Mouse (Mus musculus) forebrain, embryonic 16.5 days (tissue): ENCODE measurements around the gene Trpm8. TPM values are rescaled to one million over a fixed set of nuclear protein-coding genes. Genes with fewer than 3 reads are reported as not detected.

Source experiments
- ATAC-seq: fragments of 200-750 bp; cut with Nextera tagmentation; 2 replicates; pipeline ENCODE4 v1.8.0; 2017; ENCODE audit warnings: mild to moderate bottlenecking, moderate library complexity
- H3K27ac ChIP-seq: fragments of 300-500 bp; sonication (generic); 2 replicates; pipeline ENCODE4 v1.5.1; 2014; ENCODE audit warnings: low read length, control low read depth
- H3K27me3 ChIP-seq: fragments of 300-500 bp; sonication (generic); replicated peaks from 2 replicates; pipeline ENCODE4 v1.6.1; 2014; ENCODE audit warnings: low read length; ENCODE audit not compliant: control insufficient read depth, insufficient read depth
- H3K36me3 ChIP-seq: fragments of 300-500 bp; sonication (generic); 2 replicates; pipeline ENCODE4 v1.6.1; 2014; ENCODE audit not compliant: control insufficient read depth, insufficient read depth
- H3K4me1 ChIP-seq: fragments of 300-500 bp; sonication (generic); replicated peaks from 2 replicates; pipeline ENCODE4 v1.6.1; 2014; ENCODE audit warnings: low read length; ENCODE audit not compliant: control insufficient read depth, insufficient read depth
- H3K4me2 ChIP-seq: fragments of 300-500 bp; sonication (generic); 2 replicates; pipeline ENCODE4 v1.6.1; 2014; ENCODE audit warnings: mild to moderate bottlenecking, low read length, control low read depth
- H3K4me3 ChIP-seq: fragments of 300-500 bp; sonication (generic); replicated peaks from 2 replicates; pipeline ENCODE4 v1.5.1; 2014; ENCODE audit warnings: mild to moderate bottlenecking, low read length, control low read depth
- H3K9ac ChIP-seq: fragments of 300-500 bp; sonication (generic); replicated peaks from 2 replicates; pipeline ENCODE4 v1.6.1; 2014; ENCODE audit warnings: low read depth, low read length, control low read depth
- H3K9me3 ChIP-seq: fragments of 300-500 bp; sonication (generic); 2 replicates; pipeline ENCODE4 v1.6.1; 2016; ENCODE audit warnings: low read length; ENCODE audit not compliant: control insufficient read depth
- WGBS: fragments of 180-500 bp; shearing (Covaris S2); extraction: QIAGEN DNeasy Blood & Tissue Kit; methylation state at CpG from one replicate; pipeline ENCODE4 v1.1.7; 2014; 5-methylcytosine and 5-hydroxymethylcytosine counted together
- polyA plus RNA-seq: library from polyadenylated mRNA; unstranded; fragments of >200 nt; fragmentation: Nextera tagmentation; extraction: Ambion mirVana; gene quantifications from 2 replicates; pipeline ENCODE4 v1.2.1, GENCODE M21; 2015

Trpm8 gene
- polyA plus RNA-seq, 1 experiment from 2014 or later, result 0.09 TPM

DNA sequence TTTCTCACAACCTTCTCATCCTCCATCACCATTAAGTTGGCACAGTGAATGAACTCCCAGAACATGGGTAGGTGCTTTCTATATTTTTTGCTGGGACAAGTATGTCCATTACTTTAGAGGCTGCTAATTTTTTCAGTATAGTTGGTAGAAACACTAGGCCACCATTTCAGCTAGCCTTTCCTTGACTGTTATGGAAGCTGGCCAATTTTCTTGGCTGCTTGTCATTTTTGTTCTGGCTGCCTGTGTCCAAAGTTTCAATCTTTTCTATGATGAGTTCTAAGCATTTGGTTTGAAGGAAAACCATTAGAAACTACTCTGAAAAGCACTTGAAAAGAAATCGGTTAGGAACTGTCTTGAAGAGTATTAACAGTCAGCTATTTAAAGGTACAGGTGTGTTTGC, 101.0 kb downstream of the Trpm8 start:
- no peak overlapping the region for H3K9ac ChIP-seq
- H3K27me3 ChIP-seq, result no peaks in the 10 kb centered on the region
- ATAC-seq, result no peak
- no peak overlapping the region for H3K4me2 ChIP-seq
- H3K4me1 ChIP-seq, result no peaks in the 10 kb centered on the region
- no peaks in the 10 kb centered on the region for H3K36me3 ChIP-seq
- 88% methylated on average over 1 of the region's 1 CpGs for WGBS
- H3K9me3 ChIP-seq, result no peaks in the 10 kb centered on the region
- no peak overlapping the region for H3K27ac ChIP-seq
- H3K4me3 ChIP-seq, result no peak overlapping the region

GRCm38 (mm10) chr1:88391632-88392031, 114.2 kb downstream of the Trpm8 start:
- Histone ChIP-seq H3K27ac (no peak overlapping the region), H3K27me3 (no peaks in the 10 kb centered on the region), H3K9me3 (no peaks in the 10 kb centered on the region), H3K4me2 (no peak overlapping the region), H3K36me3 (no peaks in the 10 kb centered on the region), H3K4me3 (no peak overlapping the region), H3K4me1 (no peaks in the 10 kb centered on the region; the same call in 1 of the 2 replicates), H3K9ac (no peak overlapping the region)
- 73% methylated on average over 4 of the region's 4 CpGs for WGBS
- no peak for ATAC-seq

- Histone ChIP-seq H3K9ac (no peak overlapping the region), H3K4me1 (no peaks in the 10 kb centered on the region), H3K4me3 (no peak overlapping the region), H3K27ac (no peak overlapping the region), H3K27me3 (no peaks in the 10 kb centered on the region), H3K9me3 (no peaks in the 10 kb centered on the region), H3K36me3 (no peaks in the 10 kb centered on the region), H3K4me2 (no peak overlapping the region)
- no peak for ATAC-seq
- 90% methylated on average over 5 of the region's 5 CpGs for WGBS
Measured at GRCm38 (mm10) chr1:88393321-88393720, 115.9 kb downstream of the Trpm8 start.

GRCm38 (mm10) chr1:88403378-88403777, 125.9 kb downstream of the Trpm8 start:
- no peak overlapping the region for H3K4me3 ChIP-seq
- no peaks in the 10 kb centered on the region for H3K9me3 ChIP-seq
- no peaks in the 10 kb centered on the region; the same call in 1 of the 2 replicates for H3K4me1 ChIP-seq
- no peak overlapping the region for H3K9ac ChIP-seq
- WGBS, result 67% methylated on average over 3 of the region's 3 CpGs
- no peaks in the 10 kb centered on the region for H3K27me3 ChIP-seq
- H3K4me2 ChIP-seq, result no peak overlapping the region
- no peak overlapping the region for H3K27ac ChIP-seq
- ATAC-seq, result no peak
- no peaks in the 10 kb centered on the region for H3K36me3 ChIP-seq

- no peaks in the 10 kb centered on the region; the same call in 1 of the 2 replicates for H3K4me1 ChIP-seq
- ATAC-seq, result no peak
- H3K27me3 ChIP-seq, result no peaks in the 10 kb centered on the region
- H3K9ac ChIP-seq, result no peak overlapping the region
- 41% methylated on average over 12 of the region's 12 CpGs for WGBS
- H3K9me3 ChIP-seq, result no peaks in the 10 kb centered on the region
- H3K36me3 ChIP-seq, result no peaks in the 10 kb centered on the region
- H3K27ac ChIP-seq, result no peak overlapping the region
- H3K4me3 ChIP-seq, result no peak overlapping the region
- no peak overlapping the region for H3K4me2 ChIP-seq
Measured at GRCm38 (mm10) chr1:88406078-88406806, 128.8 kb downstream of the Trpm8 start.

GRCm38 (mm10) chr1:88406807-88407198, 129.3 kb downstream of the Trpm8 start, which contains the start of gene Spp2:
TSS of gene Spp2 (plus strand) at chr1:88406961.
- no peaks in the 10 kb centered on the region for H3K9me3 ChIP-seq

DNA sequence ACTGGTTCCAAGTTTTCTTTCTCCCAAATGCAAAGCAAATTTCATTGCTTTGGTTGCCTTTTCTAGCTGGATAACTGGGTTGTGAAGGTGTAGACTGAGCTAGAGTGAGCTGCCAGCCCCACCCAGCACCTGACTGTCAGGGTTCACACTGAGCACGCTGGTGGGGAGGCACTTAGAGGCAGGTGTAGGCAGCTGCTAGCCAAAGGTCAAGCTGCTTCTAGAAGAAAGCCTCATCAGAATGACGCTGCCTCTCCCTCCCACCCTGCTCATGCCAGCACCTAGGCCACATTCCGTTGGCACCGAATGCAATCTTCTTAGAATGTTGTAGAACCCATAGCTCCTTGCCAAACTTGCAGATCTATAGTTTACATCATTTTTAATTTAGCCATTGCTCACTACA, 130.9 kb downstream of the Trpm8 start:
- Histone ChIP-seq H3K27ac (no peak overlapping the region), H3K27me3 (no peaks in the 10 kb centered on the region), H3K4me3 (no peak overlapping the region), H3K4me2 (no peak overlapping the region), H3K9me3 (no peaks in the 10 kb centered on the region), H3K9ac (no peak overlapping the region), H3K36me3 (no peaks in the 10 kb centered on the region), H3K4me1 (peaks cover 7% of the 10 kb centered on the region)
- 94% methylated on average over 4 of the region's 4 CpGs for WGBS
- ATAC-seq, result no peak

More at GRCm38 (mm10) chr1:88406807-88407198, 129.3 kb downstream of the Trpm8 start, which contains the start of gene Spp2:
- Histone ChIP-seq H3K4me1 (peaks cover under 1% of the 10 kb centered on the region), H3K36me3 (no peaks in the 10 kb centered on the region), H3K27ac (no peak within 1 kb of the TSS), H3K4me3 (no peak within 1 kb of the TSS), H3K9ac (no peak within 1 kb of the TSS), H3K27me3 (no peaks in the 10 kb centered on the region), H3K4me2 (no peak within 1 kb of the TSS)
- WGBS, result 76% methylated on average over 5 of the region's 5 CpGs
- no peak for ATAC-seq

GRCm38 (mm10) chr1:88412013-88412412, 134.6 kb downstream of the Trpm8 start:
- H3K36me3 ChIP-seq, result no peaks in the 10 kb centered on the region
- H3K4me2 ChIP-seq, result no peak overlapping the region
- 0 out of 2 replicates have a peak overlapping the region, but pooled peaks have one; percentile 27 for H3K27ac ChIP-seq
- H3K4me1 ChIP-seq, result peaks cover 7% of the 10 kb centered on the region
- no peak overlapping the region for H3K9ac ChIP-seq
- H3K4me3 ChIP-seq, result no peak overlapping the region
- no peaks in the 10 kb centered on the region for H3K27me3 ChIP-seq
- WGBS, result 29% methylated on average over 5 of the region's 5 CpGs
- peak; percentile 18; the same call in 1 of the 2 replicates for ATAC-seq
- no peaks in the 10 kb centered on the region for H3K9me3 ChIP-seq

DNA sequence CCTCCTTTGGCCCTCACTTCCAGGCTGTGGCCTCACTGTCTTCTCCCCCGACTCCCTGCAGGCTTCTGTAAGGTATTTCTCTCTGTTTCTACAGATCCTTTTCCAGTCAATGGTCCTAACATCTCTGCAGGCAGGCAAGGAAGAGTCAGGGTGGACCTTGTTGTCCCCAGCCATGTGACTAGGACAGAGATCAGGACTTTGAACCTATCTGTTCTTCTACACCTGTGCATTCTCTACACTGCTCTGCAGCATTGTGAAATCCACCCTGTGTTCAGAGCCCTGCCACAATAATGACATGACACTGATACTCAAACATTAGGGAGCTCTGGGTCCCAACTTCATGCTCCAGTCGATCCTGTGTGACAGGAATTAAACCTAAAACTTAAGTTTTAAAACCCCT, 141.5 kb downstream of the Trpm8 start:
- H3K27me3 ChIP-seq, result no peaks in the 10 kb centered on the region
- WGBS, result 70% methylated on average over 2 of the region's 2 CpGs
- no peak for ATAC-seq

More for the DNA sequence above, 141.5 kb downstream of the Trpm8 start:
- H3K4me1 ChIP-seq, result no peaks in the 10 kb centered on the region; the same call in 1 of the 2 replicates
- H3K36me3 ChIP-seq, result no peaks in the 10 kb centered on the region
- H3K4me3 ChIP-seq, result no peak overlapping the region
- no peak overlapping the region for H3K27ac ChIP-seq
- no peak overlapping the region for H3K4me2 ChIP-seq
- no peaks in the 10 kb centered on the region for H3K9me3 ChIP-seq
- no peak overlapping the region for H3K9ac ChIP-seq
